Mouse (Mus musculus): ENCODE results near the gene Ect2.

DNA sequence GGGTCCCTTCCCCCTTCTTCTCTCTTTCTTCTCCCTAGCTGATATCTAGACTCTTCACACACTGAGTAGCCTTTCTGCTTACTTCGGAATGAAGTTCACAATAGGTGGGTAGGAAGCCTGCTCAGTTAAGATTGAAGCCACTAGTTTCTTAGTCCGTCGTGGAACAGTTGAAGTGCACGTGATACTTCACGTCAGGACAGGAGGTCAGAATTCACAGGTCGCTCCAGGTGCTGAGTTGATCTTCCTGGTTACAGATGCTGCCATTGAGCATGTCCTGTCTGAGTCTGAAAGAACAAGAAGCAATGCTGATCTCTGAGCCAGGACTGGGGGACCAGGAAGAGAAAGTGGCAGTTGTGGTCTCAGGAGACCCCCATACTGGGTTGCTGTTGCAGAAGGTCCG is 45.4 kb upstream of the Ect2 start:
- no peak for TF ChIP-seq CTCF (IDR thresholded peaks at IDR 0.05; ENCODE audit: borderline replicate concordance, control insufficient read depth, extremely low read depth, insufficient read depth, low read length, poor library complexity)
- no peak for TF ChIP-seq POLR2A (IDR thresholded peaks at IDR 0.05; ENCODE audit: control insufficient read depth, extremely low read depth, insufficient read depth, low read length, poor library complexity)
